Comparison of ENCODE assay signal across 27 mouse cellular contexts in the genomic region with DNA sequence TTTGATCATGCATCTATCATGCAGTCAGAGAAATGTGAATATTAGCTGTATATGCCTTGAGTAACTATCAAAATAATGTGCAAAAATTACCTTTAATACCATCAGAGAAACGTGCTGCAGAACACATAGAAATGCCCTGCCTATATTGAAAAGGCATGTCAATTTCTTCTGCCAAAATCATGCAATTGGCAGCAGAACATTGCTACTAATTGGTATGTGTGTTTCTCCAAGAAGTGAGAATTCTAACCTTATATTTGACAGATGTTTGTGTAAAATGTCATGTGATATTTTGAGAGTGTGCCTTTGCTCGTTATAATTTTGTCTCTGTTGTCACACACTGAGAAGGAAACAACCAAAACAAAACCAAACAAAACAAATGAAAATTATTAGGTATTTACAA. TPM values are rescaled to one million over a fixed set of nuclear protein-coding genes. Genes with fewer than 3 reads are reported as not detected.
"Had no signal": no experiment of that assay in that cellular context is flagged by ENCODE, and none has a peak within 500 bp of the region (broad histone marks: within the 10 kb centered on the region; RNA-seq: fewer than 3 reads in every experiment).

No protein-coding gene starts in this region.

- H3K9me3 ChIP-seq: embryonic facial prominence, embryonic 10.5 days; embryonic facial prominence, embryonic 12.5 days; embryonic facial prominence, embryonic 13.5 days; embryonic facial prominence, embryonic 15.5 days; forebrain, embryonic 10.5 days; forebrain, embryonic 13.5 days; forebrain, embryonic 15.5 days; heart, embryonic 10.5 days had no signal

- H3K27ac ChIP-seq: embryonic facial prominence, embryonic 10.5 days; embryonic facial prominence, embryonic 12.5 days; embryonic facial prominence, embryonic 13.5 days; embryonic facial prominence, embryonic 15.5 days; forebrain, embryonic 10.5 days; forebrain, embryonic 13.5 days; forebrain, embryonic 15.5 days; gastrocnemius, adult 2 months; heart, adult 2 months; heart, embryonic 10.5 days had no signal

- H3K4me2 ChIP-seq: embryonic facial prominence, embryonic 12.5 days; embryonic facial prominence, embryonic 13.5 days; embryonic facial prominence, embryonic 15.5 days; forebrain, embryonic 13.5 days; forebrain, embryonic 15.5 days had no signal

- H3K36me3 ChIP-seq: embryonic facial prominence, embryonic 10.5 days; embryonic facial prominence, embryonic 12.5 days; embryonic facial prominence, embryonic 13.5 days; embryonic facial prominence, embryonic 15.5 days; forebrain, embryonic 10.5 days; forebrain, embryonic 15.5 days; heart, embryonic 10.5 days had no signal

- H3K4me3 ChIP-seq: embryonic facial prominence, embryonic 10.5 days; embryonic facial prominence, embryonic 12.5 days; embryonic facial prominence, embryonic 13.5 days; embryonic facial prominence, embryonic 15.5 days; erythroblast, embryonic 14.5 days; forebrain, embryonic 10.5 days; forebrain, embryonic 13.5 days; forebrain, embryonic 15.5 days; gastrocnemius, adult 2 months; heart, adult 2 months; heart, embryonic 10.5 days had no signal

- H3K27me3 ChIP-seq: embryonic facial prominence, embryonic 12.5 days; embryonic facial prominence, embryonic 13.5 days; embryonic facial prominence, embryonic 15.5 days; forebrain, embryonic 13.5 days; forebrain, embryonic 15.5 days had no signal

- DNase-seq: cerebellum, adult 8-10 months; cerebellum, adult 9-10 months; cerebellum, adult 9-11 months; cerebellum, postnatal 10 days; cerebellum, postnatal 14 days; cerebellum, postnatal 25 days; cerebellum, postnatal 36 days; embryo, embryonic 11 days; forebrain, postnatal 0 days; gastrocnemius, adult 2 months; gastrocnemius, postnatal 10 days; gastrocnemius, postnatal 14 days; gastrocnemius, postnatal 25 days; gastrocnemius, postnatal 36 days; heart, adult 11 months; heart, adult 18-20 months; heart, adult 2 months had no signal

- H3K9ac ChIP-seq: embryonic facial prominence, embryonic 12.5 days; embryonic facial prominence, embryonic 13.5 days; embryonic facial prominence, embryonic 15.5 days; forebrain, embryonic 13.5 days; forebrain, embryonic 15.5 days; forebrain, postnatal 0 days had no signal

- H3K4me1 ChIP-seq: embryonic facial prominence, embryonic 10.5 days; embryonic facial prominence, embryonic 12.5 days; embryonic facial prominence, embryonic 13.5 days; embryonic facial prominence, embryonic 15.5 days; forebrain, embryonic 10.5 days; forebrain, embryonic 13.5 days; forebrain, embryonic 15.5 days; heart, embryonic 10.5 days had no signal

- ATAC-seq: forebrain, embryonic 13.5 days; forebrain, embryonic 15.5 days; forebrain, embryonic 16.5 days; forebrain, postnatal 0 days had no signal

RNA-seq across cellular contexts. Expression of a gene that starts 18.6 kb away (rescaled TPM):
- polyA plus RNA-seq: erythroblast, embryonic 14.5 days had no signal
